Mouse (Mus musculus) CD4-positive, CD25-positive, alpha-beta regulatory T cell, adult 2 months (primary cell): ENCODE measurements around the gene Htra2.

Source experiments
- DNase-seq: peaks from one replicate; pipeline ENCODE4 v3.0.0-alpha.2; 2012; ENCODE audit warnings: low read depth, low spot score

Htra2 gene

DNA sequence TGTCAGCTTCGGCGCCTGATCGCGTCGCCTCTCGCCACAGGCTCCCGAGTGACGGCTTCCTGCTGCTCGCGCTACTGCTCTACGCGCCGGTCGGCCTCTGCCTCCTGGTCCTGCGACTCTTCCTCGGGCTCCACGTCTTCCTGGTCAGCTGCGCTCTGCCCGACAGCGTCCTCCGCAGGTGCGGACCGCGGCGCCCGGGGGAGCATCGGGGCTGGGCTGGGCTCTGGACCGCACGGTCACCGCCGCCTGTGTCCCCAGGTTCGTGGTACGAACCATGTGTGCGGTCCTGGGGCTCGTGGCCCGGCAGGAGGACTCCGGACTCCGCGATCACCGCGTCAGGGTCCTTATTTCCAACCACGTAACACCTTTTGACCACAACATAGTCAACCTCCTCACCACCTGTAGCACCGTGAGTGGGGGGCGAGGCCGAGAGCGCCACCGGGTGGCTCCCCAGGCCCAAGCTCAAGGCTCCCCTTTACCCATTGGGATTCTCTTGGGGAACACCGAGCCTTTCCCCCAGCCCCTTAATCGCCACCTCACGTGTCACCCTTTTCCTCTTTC, at the start of gene Htra2:
Htra2 (minus strand) TSS at position 403 of the 561 bp plus-strand sequence.
- DNase-seq: peak; percentile 58

DNA sequence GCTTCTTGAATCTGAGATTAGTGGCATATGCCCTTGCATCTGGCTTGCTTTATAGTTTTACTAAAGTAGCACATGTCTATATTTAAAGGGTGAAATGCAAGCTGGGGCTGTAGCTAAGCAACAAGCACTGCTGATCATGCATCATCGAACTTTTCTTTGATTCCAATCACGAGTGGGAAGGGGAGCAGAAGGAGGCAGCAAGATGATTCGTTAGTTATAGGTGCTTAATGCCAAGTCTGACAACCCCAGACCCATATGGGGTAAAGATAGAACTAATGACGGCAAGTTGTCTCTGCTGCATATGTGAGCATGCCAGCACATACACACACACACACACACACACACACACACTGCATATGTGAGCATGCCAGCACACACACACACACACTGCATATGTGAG, 49.1 kb upstream of the Htra2 start:
- no peak for DNase-seq

DNA sequence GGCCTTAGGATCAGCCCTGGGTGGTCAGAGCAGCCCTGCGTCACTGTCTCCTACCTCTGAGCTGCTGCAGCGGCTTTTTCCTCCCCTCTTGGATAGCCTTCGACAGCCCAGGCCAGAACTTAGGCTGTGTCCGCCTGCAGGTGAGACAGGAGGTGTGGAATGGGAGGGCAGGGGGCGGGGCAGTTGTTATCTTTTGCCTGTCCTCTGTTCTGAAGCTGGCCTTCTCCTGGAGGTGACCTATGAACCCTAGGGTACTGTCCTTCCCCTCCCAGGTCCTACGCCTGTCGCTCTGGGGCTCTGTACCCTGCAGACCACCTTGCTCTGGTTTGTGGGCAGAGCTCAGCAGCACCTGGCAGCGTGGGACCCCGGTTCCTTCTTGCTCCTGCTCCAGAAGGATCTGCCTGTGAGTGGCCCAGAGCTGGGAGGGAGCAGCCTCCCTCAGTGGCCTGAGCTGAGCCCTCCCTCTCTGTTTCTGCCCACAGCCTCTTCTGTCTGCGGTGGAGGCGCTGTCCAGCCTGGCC, 48.1 kb upstream of the Htra2 start:
- no peak for DNase-seq

DNA sequence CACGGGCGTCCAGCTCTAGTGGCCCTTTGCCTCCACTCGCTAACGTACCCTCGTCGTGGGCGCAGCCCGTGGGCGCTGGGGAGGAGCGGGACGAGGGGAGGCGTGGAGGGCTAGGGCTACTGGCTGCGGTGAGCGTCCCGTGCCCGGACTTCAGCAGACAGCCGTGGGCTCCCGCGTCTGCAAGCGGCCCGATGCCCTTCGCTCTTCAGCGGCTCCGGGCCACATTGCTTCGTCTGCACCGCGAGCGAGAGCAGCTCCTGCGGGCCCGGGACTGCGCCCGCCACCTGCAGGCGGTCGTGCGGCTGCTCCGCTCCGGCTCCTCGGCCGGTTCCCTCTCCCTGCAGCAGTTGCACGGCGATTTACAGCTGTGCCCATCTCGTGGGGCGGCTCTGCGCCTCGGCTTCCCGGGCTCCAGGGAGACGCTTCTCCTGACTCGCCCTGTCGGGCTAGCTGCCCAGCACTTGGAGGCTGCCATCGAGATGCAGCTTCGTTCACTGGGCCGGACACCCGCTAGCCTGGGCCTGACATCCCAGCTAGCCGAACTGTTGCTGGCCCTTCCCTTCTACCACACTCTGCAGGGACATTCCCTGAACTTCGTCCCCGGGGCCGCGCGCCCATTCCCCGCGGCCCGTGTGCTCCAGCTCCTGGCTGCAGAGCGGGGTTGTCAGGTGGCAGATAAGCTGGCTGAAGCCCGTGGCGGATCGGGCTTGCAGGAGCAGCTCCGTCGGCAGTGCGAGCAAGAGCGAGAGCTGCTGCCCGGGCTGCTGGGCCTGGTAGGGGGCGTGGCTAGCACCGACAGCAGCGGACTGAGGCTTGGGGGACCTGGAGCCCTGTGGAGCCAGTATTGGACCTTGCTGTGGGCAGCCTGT, 46.8 kb upstream of the Htra2 start:
- DNase-seq: peak; percentile 87

DNA sequence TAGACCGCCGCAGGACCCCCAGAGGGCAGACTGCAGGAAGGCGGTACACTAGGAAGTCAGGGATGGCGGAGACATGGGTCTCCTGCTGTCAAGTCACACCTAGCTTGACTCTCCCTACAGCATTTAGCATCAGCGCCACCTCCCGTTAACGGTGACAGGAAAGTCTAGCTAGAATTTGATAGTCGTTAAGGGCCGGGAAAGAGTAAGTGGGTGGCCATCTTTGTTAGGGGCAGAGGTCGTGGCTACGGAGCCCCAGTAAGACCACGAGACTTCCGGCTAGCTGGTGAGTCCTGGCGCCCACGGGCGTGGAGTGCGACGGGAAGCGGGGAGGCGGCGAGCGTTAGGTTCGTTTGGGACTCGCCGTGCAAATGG, 46.2 kb upstream of the Htra2 start, which contains the start of the genes Ccdc142 and Gm42688:
Ccdc142 (plus strand) TSS at position 286 of the 372 bp plus-strand sequence.
Gm42688 (plus strand) TSS at position 302 of the 372 bp plus-strand sequence.
- peak; percentile 93 for DNase-seq

DNA sequence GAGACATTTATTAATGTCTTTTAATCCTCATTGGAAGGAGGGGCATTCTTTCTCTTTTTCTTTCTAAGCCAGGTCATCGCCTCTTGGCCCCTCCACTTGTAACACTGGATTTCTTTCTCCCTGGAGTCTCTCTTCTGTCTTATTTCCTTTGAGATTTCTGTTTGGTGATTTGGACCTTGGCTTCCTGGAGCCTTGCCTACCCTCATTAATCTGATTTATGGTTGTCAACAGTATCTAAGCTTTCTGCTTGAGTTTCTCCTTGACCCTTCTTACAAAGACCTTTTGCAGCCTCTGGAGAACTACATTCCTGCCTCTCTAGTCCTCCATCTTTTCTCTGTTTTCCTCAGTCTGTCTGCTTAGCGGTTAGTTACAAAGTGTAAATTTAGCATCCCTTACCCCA, 43.3 kb upstream of the Htra2 start:
- DNase-seq: no peak

DNA sequence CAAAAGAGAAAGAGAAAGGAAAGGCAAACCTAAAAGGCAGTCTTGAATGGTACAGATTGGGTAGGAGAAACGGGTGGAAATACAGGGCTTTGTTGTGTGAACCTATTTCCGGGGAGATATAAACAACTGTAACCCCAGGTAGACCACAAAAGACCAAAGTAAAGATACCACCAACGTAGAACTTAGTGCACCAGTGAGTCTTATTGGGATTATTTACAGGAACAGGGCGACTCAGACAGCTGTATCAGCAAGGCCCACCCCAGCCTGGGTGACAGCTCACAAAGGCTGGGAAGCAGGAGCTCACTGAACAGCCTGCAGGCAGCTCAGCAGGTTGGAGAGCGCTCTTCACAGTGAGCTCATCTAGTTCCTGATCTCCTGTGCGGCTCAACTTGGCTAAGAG, 40.9 kb upstream of the Htra2 start:
- DNase-seq: peak; percentile 72

DNA sequence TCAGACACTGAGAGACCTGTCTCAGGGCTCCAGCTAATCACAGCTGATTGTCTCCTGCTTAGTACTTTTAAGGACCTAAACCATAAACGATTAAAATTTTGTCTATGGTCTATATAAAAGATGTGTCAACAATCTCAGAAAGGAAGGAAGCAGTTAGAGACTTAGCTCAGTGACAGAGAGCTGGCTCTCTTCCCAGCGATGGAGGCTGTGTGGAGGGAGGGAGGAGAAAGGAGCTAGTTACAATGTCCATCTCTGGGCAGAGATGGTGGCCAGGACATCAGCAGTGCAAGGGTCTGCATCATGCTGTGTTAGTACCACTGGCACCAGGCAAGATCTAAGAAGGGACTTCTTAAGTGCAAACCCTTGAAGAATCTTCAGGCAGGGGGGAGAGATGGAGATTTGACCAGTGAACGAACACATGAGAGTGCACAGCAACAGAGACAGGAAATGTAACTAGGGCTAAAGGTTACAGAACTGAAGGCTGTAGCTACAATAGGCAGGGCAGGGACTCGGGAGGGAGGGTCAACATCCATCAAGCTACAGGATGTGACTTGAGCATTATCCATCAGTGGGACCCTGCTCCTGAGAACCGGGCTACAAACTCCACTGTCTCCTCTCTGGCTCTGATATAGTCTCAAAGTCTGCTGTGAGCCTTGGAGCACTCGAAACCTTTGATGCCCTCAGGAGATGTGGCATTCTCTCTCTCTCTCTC, 37.5 kb upstream of the Htra2 start:
- DNase-seq: no peak

DNA sequence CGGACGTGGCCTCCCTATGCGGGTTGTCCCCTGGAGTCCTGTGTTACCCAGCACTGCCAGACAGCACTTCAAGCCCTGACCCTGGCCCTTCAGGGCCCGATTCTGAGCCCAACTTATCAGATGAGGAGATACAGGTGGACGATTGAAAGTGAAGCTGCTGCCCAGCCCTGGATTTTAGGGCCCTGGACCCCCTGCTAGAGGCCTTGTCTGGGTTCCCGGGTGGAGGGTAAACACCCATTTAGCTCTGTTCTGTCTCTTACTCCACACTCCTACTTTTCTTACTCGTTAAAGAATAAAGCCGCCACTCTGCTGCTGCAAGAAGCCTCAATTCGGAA, 32.8 kb upstream of the Htra2 start:
- DNase-seq: no peak

DNA sequence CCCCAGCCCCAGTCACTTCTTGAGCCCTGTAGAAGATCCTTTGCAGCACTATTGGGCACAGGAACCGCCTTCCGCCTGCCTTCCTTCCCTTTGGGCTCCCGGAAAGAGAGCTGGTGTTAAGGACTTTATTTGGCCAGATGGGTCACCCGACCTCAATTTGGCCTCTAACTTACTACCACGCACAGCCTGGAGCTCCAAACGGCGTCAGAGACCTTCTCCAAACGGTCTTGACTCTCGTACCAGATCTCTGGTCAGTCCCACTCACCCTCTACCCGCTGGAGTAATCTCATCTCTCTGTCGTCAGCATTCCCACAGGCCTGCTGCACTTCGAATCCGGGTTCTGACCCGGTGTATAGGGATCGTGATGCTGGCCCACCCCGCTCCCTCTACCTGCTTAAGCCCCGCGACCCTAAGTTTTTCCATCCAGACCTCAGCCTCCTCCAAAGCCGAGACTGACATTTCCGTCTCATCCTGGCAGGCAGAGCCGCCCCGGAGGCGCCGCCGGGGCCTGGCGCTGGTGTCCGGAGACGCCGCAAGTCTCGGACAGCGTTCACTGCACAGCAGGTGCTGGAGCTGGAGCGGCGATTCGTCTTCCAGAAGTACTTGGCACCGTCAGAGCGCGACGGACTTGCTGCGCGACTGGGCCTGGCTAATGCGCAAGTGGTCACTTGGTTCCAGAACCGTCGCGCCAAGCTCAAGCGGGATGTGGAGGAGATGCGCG, 32.3 kb upstream of the Htra2 start:
- no peak for DNase-seq

DNA sequence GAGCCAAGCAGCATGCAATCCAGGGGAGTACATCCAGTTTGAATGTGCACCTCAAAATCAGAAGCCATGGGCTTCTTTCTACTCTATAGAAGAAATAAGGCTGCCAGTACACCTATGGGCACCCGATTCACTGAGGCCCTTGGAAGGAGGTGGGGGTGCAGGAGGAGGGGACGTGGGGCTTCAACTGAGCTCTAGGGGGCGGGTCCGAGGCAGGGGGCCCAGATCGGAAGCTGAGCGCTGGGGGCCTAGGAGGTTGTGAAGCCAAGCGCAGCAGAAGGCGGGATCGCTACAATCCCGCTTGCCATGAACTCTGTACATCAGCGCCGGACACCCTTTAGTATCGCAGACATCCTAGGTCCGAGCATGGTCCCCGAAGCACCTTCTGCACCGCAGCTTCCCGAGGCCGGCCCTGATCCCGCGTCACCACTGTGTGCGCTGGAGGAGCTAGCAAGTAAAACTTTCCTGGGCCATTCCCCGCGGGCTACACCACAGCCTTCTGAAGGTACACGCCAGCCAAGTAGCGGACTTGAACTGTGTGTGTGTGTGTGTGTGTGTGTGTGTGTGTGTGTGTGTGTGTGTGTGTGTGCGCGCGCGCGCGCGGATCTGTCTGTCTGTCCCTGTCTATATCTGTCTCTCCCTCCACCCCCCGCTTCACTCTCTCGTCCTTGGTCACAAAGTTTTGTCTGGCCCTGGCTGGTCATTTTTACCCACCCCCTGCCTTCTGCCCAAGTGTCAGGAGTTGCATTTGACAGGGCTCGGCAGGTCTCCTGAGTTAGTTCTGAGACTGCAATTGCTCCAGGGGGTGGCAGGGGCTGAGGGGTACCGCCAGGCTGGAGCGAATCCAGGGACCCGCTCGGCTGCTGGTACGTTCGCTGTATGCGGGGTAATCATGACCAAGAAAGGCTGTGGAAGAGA, 31.3 kb upstream of the Htra2 start, which contains the start of gene Lbx2:
Lbx2 (plus strand) TSS at position 247 of the 915 bp plus-strand sequence.
- peak; percentile 38 for DNase-seq

DNA sequence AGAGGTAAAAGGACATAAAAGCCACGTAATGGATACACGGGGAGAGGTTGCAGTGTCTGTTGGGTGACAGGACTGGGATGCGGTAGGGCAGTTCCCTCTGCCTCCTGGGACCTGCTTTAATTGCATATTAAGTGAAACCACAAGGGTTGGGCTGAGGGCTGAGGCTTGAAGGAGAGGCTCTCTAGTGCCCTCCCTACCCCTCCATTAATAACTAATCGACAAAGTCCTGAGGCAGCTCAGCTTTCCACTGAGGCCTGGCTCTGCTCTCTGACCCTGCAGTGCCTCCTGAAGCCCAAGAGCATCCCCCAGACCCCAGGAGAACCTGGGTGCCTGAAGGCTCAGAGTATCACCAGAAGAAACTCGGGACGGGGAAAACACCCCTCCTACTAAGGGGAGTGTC, 29.4 kb upstream of the Htra2 start:
- DNase-seq: no peak

DNA sequence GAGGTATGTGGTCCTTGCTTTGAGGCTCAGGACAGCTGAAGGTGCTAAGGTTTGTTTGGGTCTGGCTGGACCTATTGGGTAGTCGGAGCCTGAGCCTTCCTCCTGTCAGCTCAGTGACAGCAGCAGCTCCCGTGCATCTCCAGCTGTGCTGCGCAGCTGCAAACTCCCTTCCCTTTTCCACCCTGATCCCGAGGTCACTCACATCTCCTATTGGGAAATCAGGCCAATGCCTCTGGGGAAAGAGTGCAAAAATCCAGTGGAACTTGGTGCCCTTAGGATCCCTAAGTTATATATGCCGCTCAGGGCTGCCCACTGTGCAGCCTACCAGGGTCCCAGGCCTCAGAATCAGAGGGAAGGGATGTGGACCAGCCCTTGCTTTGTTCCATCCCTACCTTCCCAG, 28.4 kb upstream of the Htra2 start:
- no peak for DNase-seq

DNA sequence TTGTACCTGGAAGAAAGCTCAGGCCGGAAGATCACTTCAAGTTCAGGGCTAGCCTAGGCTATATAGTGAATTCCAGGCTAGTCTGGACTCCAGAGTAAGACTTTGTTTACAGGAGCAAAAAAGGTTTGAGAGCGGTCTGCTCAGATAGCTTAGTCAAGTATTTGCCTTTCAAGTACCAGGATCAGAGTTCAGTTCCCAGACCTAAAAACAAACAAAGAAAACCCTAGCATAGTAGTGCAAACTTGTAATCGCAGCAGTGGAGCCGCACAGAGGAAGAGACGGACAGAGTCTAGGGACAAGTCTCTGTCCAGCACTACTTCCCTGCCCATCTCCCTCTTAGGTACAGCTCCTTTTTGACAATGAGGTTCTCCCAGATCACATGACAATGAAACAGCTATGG, 25.1 kb upstream of the Htra2 start:
- no peak for DNase-seq

DNA sequence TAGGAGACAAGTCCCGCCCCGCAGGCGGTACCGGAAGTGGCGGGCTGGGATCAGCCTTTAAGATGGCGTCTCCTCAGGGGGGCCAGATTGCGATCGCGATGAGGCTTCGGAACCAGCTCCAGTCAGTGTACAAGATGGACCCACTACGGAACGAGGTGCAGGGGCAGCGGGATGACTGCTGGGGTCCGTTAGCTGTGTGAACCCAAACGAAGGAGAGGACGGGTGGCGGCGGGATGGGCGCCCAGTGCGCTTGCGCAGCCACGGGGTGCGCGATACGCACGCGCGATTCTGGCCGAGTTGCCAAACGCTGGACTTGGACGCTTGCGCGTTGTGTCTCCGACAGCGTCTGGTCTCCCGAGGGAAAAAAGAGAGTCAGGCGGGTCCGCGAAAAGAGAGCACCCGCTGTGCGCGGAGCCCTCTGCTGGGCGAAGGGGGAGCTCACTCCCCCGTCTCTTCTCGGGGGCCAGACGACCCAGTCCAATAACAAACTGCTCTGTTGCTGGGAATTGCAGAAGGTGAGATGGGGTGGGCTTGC, 23.3 kb upstream of the Htra2 start:
- DNase-seq: peak; percentile 99

DNA sequence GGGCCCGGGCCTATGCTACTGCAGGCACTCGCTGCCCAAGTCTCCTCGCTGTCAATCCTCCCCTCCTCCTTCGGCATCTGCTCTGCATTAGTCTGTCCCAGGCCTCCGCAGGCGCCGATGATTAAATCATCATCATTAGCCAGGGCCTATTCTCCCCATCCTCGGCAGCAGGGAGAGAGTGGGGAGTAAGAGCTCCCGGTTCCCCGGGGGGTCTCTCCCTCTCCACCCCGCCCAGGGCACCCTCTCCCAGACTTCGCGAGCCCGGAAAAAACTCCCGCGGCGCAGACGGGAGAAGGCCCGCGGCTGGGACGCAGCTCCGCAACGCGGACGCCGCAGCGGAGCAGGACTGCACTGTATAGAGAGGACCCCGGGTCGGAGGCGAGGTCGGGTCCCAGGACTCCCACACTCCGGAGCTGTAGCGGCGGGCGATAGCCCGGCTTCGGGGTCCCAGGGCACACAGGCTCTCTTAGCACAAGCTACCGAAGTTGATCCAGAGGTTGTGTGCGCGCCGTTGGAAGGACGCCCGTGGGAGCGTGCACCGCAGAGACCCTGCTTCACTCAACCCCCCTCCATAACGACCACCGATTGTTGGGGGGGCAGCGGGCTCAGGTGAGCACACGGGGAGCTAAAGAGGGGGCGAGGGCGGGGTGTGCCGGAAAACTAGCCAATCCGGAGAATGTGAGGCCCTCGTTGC, 22.7 kb upstream of the Htra2 start, which contains the start of gene Pcgf1:
Pcgf1 (plus strand) TSS at position 240 of the 694 bp plus-strand sequence.
- peak; percentile 50 for DNase-seq

DNA sequence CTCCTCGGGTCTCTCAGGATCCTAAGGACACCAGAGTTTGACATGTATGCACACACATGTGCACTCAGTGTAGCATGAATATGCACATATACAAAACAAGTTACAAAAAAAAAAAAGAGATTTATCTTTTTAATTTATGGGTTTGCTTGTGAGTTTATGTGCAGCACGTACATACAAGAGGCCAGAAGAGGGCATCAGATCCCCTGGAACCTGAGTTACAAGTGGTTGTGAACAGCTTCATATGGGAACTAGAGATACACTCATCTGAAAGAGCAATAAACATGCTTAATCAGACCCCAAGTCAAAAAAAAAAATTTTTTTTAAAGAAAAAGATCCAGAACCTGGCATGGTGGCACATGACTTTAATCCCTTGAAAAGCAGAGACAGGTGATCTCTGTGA, 19.9 kb upstream of the Htra2 start:
- DNase-seq: peak; percentile 71

DNA sequence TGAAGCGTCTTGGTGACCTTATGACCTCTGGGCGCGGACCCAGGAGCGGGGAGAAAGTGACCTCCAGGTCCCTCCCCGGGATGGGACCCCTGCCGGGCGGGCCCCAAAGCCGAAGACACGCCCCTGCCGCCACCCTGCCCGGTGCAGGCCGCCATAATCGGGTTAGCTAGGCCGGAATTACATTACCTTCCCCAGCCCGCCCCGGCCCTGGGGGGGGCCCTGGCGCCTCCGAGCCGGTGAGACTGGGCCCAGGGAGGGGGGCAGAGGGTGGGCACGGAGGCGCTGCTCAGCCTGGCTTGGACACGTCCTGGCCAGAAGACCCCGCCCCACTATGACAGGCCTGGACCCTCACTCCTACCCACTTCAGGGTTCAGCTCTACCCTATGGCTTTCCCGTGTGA, 16.1 kb upstream of the Htra2 start:
- no peak for DNase-seq
